Mouse (Mus musculus): ENCODE measurements around the gene Irf8. TPM values are rescaled to one million over a fixed set of nuclear protein-coding genes. Genes with fewer than 3 reads are reported as not detected.

The Irf8 gene
- polyA plus RNA-seq, 1 experiment from 2014 or later = 3.6 TPM

- DNase-seq (ENCODE audit: low spot score) (no peak), ATAC-seq (ENCODE audit: low FRiP score) (no peak)
- Histone ChIP-seq H3K4me2 (replicated peaks; ENCODE audit: low read depth, low read length) (no peak overlapping the region), H3K36me3 (ENCODE audit: control insufficient read depth, insufficient read depth, low read length) (no peaks in the 10 kb centered on the region), H3K9me3 (ENCODE audit: control insufficient read depth, low read length) (no peaks in the 10 kb centered on the region), H3K4me3 (ENCODE audit: low read depth, low read length) (no peak overlapping the region), H3K9ac (ENCODE audit: low read depth, low read length) (no peak overlapping the region), H3K4me1 (replicated peaks; ENCODE audit: control insufficient read depth, insufficient read depth, low read length) (0 out of 2 replicates have a peak, but pooled peaks cover 3% of the 10 kb centered on the region), H3K27ac (ENCODE audit: low read depth, low read length) (no peak overlapping the region), H3K27me3 (ENCODE audit: control insufficient read depth, insufficient read depth, low read length) (no peaks in the 10 kb centered on the region)
- WGBS = 86% methylated on average over 9 of the region's 9 CpGs
These were observed 14.5 kb downstream of the Irf8 start for GRCm38 (mm10) chr8:120750616-120751015.

- Histone ChIP-seq H3K27ac (ENCODE audit: low read depth, low read length) (no peak overlapping the region), H3K4me3 (ENCODE audit: low read depth, low read length) (no peak overlapping the region), H3K9ac (ENCODE audit: low read depth, low read length) (0 out of 2 replicates have a peak overlapping the region, but pooled peaks have one; percentile 19), H3K27me3 (ENCODE audit: control insufficient read depth, insufficient read depth, low read length) (no peaks in the 10 kb centered on the region), H3K36me3 (ENCODE audit: control insufficient read depth, insufficient read depth, low read length) (no peaks in the 10 kb centered on the region), H3K9me3 (ENCODE audit: control insufficient read depth, low read length) (no peaks in the 10 kb centered on the region), H3K4me2 (replicated peaks; ENCODE audit: low read depth, low read length) (no peak overlapping the region), H3K4me1 (replicated peaks; ENCODE audit: control insufficient read depth, insufficient read depth, low read length) (0 out of 2 replicates have a peak, but pooled peaks cover 3% of the 10 kb centered on the region)
- no peak for DNase-seq (ENCODE audit: low spot score)
- WGBS = 72% methylated on average over 21 of the region's 21 CpGs
- ATAC-seq (ENCODE audit: low FRiP score) = no peak
These were observed 15.3 kb downstream of the Irf8 start for GRCm38 (mm10) chr8:120751226-120752081.

- WGBS = 23% methylated on average over 12 of the region's 12 CpGs
- H3K27me3 ChIP-seq (ENCODE audit: control insufficient read depth, insufficient read depth, low read length) = no peaks in the 10 kb centered on the region
- H3K9ac ChIP-seq (ENCODE audit: low read depth, low read length) = no peak overlapping the region
- H3K9me3 ChIP-seq (ENCODE audit: control insufficient read depth, low read length) = no peaks in the 10 kb centered on the region
- H3K36me3 ChIP-seq (ENCODE audit: control insufficient read depth, insufficient read depth, low read length) = no peaks in the 10 kb centered on the region
- H3K4me1 ChIP-seq (replicated peaks; ENCODE audit: control insufficient read depth, insufficient read depth, low read length) = 0 out of 2 replicates have a peak, but pooled peaks cover 3% of the 10 kb centered on the region
- ATAC-seq (ENCODE audit: low FRiP score) (no peak), DNase-seq (ENCODE audit: low spot score) (no peak)
- H3K4me2 ChIP-seq (replicated peaks; ENCODE audit: low read depth, low read length) = no peak overlapping the region
- no peak overlapping the region for H3K4me3 ChIP-seq (ENCODE audit: low read depth, low read length)
- H3K27ac ChIP-seq (ENCODE audit: low read depth, low read length) = no peak overlapping the region
These were observed 15.9 kb downstream of the Irf8 start for GRCm38 (mm10) chr8:120752082-120752452.

- Histone ChIP-seq H3K36me3 (ENCODE audit: control insufficient read depth, insufficient read depth, low read length) (no peaks in the 10 kb centered on the region), H3K27ac (ENCODE audit: low read depth, low read length) (no peak overlapping the region), H3K9me3 (ENCODE audit: control insufficient read depth, low read length) (no peaks in the 10 kb centered on the region), H3K4me2 (replicated peaks; ENCODE audit: low read depth, low read length) (no peak overlapping the region), H3K4me3 (ENCODE audit: low read depth, low read length) (no peak overlapping the region), H3K27me3 (ENCODE audit: control insufficient read depth, insufficient read depth, low read length) (no peaks in the 10 kb centered on the region), H3K4me1 (replicated peaks; ENCODE audit: control insufficient read depth, insufficient read depth, low read length) (0 out of 2 replicates have a peak, but pooled peaks cover 3% of the 10 kb centered on the region), H3K9ac (ENCODE audit: low read depth, low read length) (no peak overlapping the region)
- ATAC-seq (ENCODE audit: low FRiP score) (no peak), DNase-seq (ENCODE audit: low spot score) (no peak)
- WGBS = 94% methylated on average over 22 of the region's 22 CpGs
These were observed 17.3 kb downstream of the Irf8 start for GRCm38 (mm10) chr8:120753476-120753875.

- H3K27me3 ChIP-seq (ENCODE audit: control insufficient read depth, insufficient read depth, low read length) = no peaks in the 10 kb centered on the region
- DNase-seq (ENCODE audit: low spot score) (peak; percentile 17), ATAC-seq (ENCODE audit: low FRiP score) (no peak)
- H3K4me3 ChIP-seq (ENCODE audit: low read depth, low read length) = no peak overlapping the region
- 0 out of 2 replicates have a peak, but pooled peaks cover 3% of the 10 kb centered on the region for H3K4me1 ChIP-seq (replicated peaks; ENCODE audit: control insufficient read depth, insufficient read depth, low read length)
- no peak overlapping the region for H3K27ac ChIP-seq (ENCODE audit: low read depth, low read length)
- 26% methylated on average over 19 of the region's 19 CpGs for WGBS
- H3K9me3 ChIP-seq (ENCODE audit: control insufficient read depth, low read length) = no peaks in the 10 kb centered on the region
- H3K36me3 ChIP-seq (ENCODE audit: control insufficient read depth, insufficient read depth, low read length) = no peaks in the 10 kb centered on the region
- no peak overlapping the region for H3K9ac ChIP-seq (ENCODE audit: low read depth, low read length)
- H3K4me2 ChIP-seq (replicated peaks; ENCODE audit: low read depth, low read length) = no peak overlapping the region
These were observed 19.4 kb downstream of the Irf8 start for GRCm38 (mm10) chr8:120755306-120756297.

- DNase-seq (ENCODE audit: low spot score) = no peak
- H3K36me3 ChIP-seq (ENCODE audit: control insufficient read depth, insufficient read depth, low read length) = no peaks in the 10 kb centered on the region
- 65% methylated on average over 4 of the region's 4 CpGs for WGBS
- no peaks in the 10 kb centered on the region for H3K9me3 ChIP-seq (ENCODE audit: control insufficient read depth, low read length)
- no peak overlapping the region for H3K4me2 ChIP-seq (replicated peaks; ENCODE audit: low read depth, low read length)
- no peak for ATAC-seq (ENCODE audit: low FRiP score)
- H3K4me3 ChIP-seq (ENCODE audit: low read depth, low read length) = no peak overlapping the region
- H3K9ac ChIP-seq (ENCODE audit: low read depth, low read length) = no peak overlapping the region
- H3K27ac ChIP-seq (ENCODE audit: low read depth, low read length) = no peak overlapping the region
- 0 out of 2 replicates have a peak, but pooled peaks cover 3% of the 10 kb centered on the region for H3K4me1 ChIP-seq (replicated peaks; ENCODE audit: control insufficient read depth, insufficient read depth, low read length)
- no peaks in the 10 kb centered on the region for H3K27me3 ChIP-seq (ENCODE audit: control insufficient read depth, insufficient read depth, low read length)
These were observed 21.8 kb downstream of the Irf8 start for GRCm38 (mm10) chr8:120758005-120758404.

GRCm38 (mm10) chr8:120759847-120760246 is 23.7 kb downstream of the Irf8 start:
- ATAC-seq (ENCODE audit: low FRiP score) = no peak
- H3K4me1 ChIP-seq (replicated peaks; ENCODE audit: control insufficient read depth, insufficient read depth, low read length) = 0 out of 2 replicates have a peak, but pooled peaks cover 3% of the 10 kb centered on the region
- WGBS = 90% methylated on average over 6 of the region's 6 CpGs
- no peak overlapping the region for H3K4me3 ChIP-seq (ENCODE audit: low read depth, low read length)
- DNase-seq (ENCODE audit: low spot score) = no peak
- no peak overlapping the region for H3K9ac ChIP-seq (ENCODE audit: low read depth, low read length)
- H3K9me3 ChIP-seq (ENCODE audit: control insufficient read depth, low read length) = no peaks in the 10 kb centered on the region
- H3K27ac ChIP-seq (ENCODE audit: low read depth, low read length) = no peak overlapping the region
- H3K36me3 ChIP-seq (ENCODE audit: control insufficient read depth, insufficient read depth, low read length) = no peaks in the 10 kb centered on the region
- no peaks in the 10 kb centered on the region for H3K27me3 ChIP-seq (ENCODE audit: control insufficient read depth, insufficient read depth, low read length)
- no peak overlapping the region for H3K4me2 ChIP-seq (replicated peaks; ENCODE audit: low read depth, low read length)

- H3K27me3 ChIP-seq (ENCODE audit: control insufficient read depth, insufficient read depth, low read length) = no peaks in the 10 kb centered on the region
- H3K36me3 ChIP-seq (ENCODE audit: control insufficient read depth, insufficient read depth, low read length) = no peaks in the 10 kb centered on the region
- DNase-seq (ENCODE audit: low spot score) (no peak), ATAC-seq (ENCODE audit: low FRiP score) (no peak)
- WGBS = 86% methylated on average over 19 of the region's 19 CpGs
- no peaks in the 10 kb centered on the region for H3K4me1 ChIP-seq (replicated peaks; ENCODE audit: control insufficient read depth, insufficient read depth, low read length)
- H3K9ac ChIP-seq (ENCODE audit: low read depth, low read length) = no peak overlapping the region
- no peak overlapping the region for H3K27ac ChIP-seq (ENCODE audit: low read depth, low read length)
- H3K9me3 ChIP-seq (ENCODE audit: control insufficient read depth, low read length) = no peaks in the 10 kb centered on the region
- no peak overlapping the region for H3K4me3 ChIP-seq (ENCODE audit: low read depth, low read length)
- no peak overlapping the region for H3K4me2 ChIP-seq (replicated peaks; ENCODE audit: low read depth, low read length)
These were observed 24.4 kb downstream of the Irf8 start for GRCm38 (mm10) chr8:120760341-120761215.

All from hindbrain, embryonic 11.5 days (tissue).